Mouse (Mus musculus): Measurements from ENCODE around the gene Lcp1. TPM values are rescaled to one million over a fixed set of nuclear protein-coding genes. Genes with fewer than 3 reads are reported as not detected.

The Lcp1 gene
- polyA plus RNA-seq, 2 experiments, result 13.5 to 34.2 TPM

DNA sequence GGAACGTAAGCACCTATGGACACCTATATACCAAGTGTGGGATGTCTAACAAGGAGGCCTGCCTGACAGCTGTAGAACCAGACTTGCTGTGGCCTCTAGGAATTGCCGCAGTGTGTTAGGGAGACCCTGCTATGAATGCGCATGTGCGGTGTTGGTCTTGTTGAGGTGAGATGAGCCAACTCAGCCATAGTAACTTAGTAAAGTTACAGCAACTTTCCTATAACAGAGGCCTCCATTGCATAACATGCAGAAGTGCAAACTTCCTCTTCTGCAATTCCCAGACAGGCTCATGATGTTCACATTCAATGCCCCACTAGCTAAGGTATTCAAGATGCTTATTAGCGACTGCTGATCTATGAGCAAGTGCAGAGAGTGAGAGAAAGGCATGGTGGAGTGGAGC, 64.6 kb downstream of the Lcp1 start:
- TF ChIP-seq POLR2A (IDR thresholded peaks at IDR 0.05; ENCODE audit: borderline replicate concordance, extremely low read depth, insufficient read depth, insufficient read length), result no peak
- no peak overlapping the region for H3K27ac ChIP-seq (replicated peaks; ENCODE audit: low read depth, low read length)
- no peak for DNase-seq (ENCODE audit: low spot score)
- no peaks in the 10 kb centered on the region for H3K27me3 ChIP-seq (ENCODE audit: control insufficient read depth, insufficient read depth, low read length)
- WGBS, result 87% methylated on average over 5 of the region's 5 CpGs
- no peak overlapping the region for H3K4me3 ChIP-seq (replicated peaks; ENCODE audit: low read length)
- H3K4me2 ChIP-seq (replicated peaks; ENCODE audit: low read depth, low read length, severe bottlenecking), result no peak overlapping the region
- H3K9me3 ChIP-seq (ENCODE audit: control insufficient read depth, low read length), result no peaks in the 10 kb centered on the region
- H3K36me3 ChIP-seq (ENCODE audit: control insufficient read depth, insufficient read depth, low read length), result no peaks in the 10 kb centered on the region
- ATAC-seq (ENCODE audit: low FRiP score, low read depth), result no peak
- no peak overlapping the region for H3K9ac ChIP-seq (ENCODE audit: low read depth, low read length, severe bottlenecking)
- H3K4me1 ChIP-seq (ENCODE audit: control insufficient read depth, insufficient read depth, low read length), result no peaks in the 10 kb centered on the region

GRCm38 (mm10) chr14:75197027-75197426, 66.1 kb downstream of the Lcp1 start:
- H3K4me1 ChIP-seq (ENCODE audit: control insufficient read depth, insufficient read depth, low read length), result no peaks in the 10 kb centered on the region

GRCm38 (mm10) chr14:75197660-75198059, 66.8 kb downstream of the Lcp1 start:
- Histone ChIP-seq H3K9ac (ENCODE audit: low read depth, low read length, severe bottlenecking) (no peak overlapping the region), H3K9me3 (ENCODE audit: control insufficient read depth, low read length) (no peaks in the 10 kb centered on the region), H3K27me3 (ENCODE audit: control insufficient read depth, insufficient read depth, low read length) (no peaks in the 10 kb centered on the region), H3K36me3 (ENCODE audit: control insufficient read depth, insufficient read depth, low read length) (no peaks in the 10 kb centered on the region), H3K4me1 (ENCODE audit: control insufficient read depth, insufficient read depth, low read length) (no peaks in the 10 kb centered on the region), H3K27ac (replicated peaks; ENCODE audit: low read depth, low read length) (no peak overlapping the region), H3K4me2 (replicated peaks; ENCODE audit: low read depth, low read length, severe bottlenecking) (no peak overlapping the region), H3K4me3 (replicated peaks; ENCODE audit: low read length) (no peak overlapping the region)
- TF ChIP-seq POLR2A (IDR thresholded peaks at IDR 0.05; ENCODE audit: borderline replicate concordance, extremely low read depth, insufficient read depth, insufficient read length), result no peak
- 49% methylated on average over 7 of the region's 7 CpGs for WGBS
- no peak for ATAC-seq (ENCODE audit: low FRiP score, low read depth)
- DNase-seq (ENCODE audit: low spot score), result no peak

More at GRCm38 (mm10) chr14:75197027-75197426, 66.1 kb downstream of the Lcp1 start:
- Histone ChIP-seq H3K36me3 (ENCODE audit: control insufficient read depth, insufficient read depth, low read length) (no peaks in the 10 kb centered on the region), H3K9me3 (ENCODE audit: control insufficient read depth, low read length) (no peaks in the 10 kb centered on the region), H3K27me3 (ENCODE audit: control insufficient read depth, insufficient read depth, low read length) (no peaks in the 10 kb centered on the region), H3K9ac (ENCODE audit: low read depth, low read length, severe bottlenecking) (no peak overlapping the region), H3K27ac (replicated peaks; ENCODE audit: low read depth, low read length) (no peak overlapping the region), H3K4me2 (replicated peaks; ENCODE audit: low read depth, low read length, severe bottlenecking) (no peak overlapping the region), H3K4me3 (replicated peaks; ENCODE audit: low read length) (no peak overlapping the region)
- no peak for TF ChIP-seq POLR2A (IDR thresholded peaks at IDR 0.05; ENCODE audit: borderline replicate concordance, extremely low read depth, insufficient read depth, insufficient read length)
- WGBS, result 43% methylated on average over 5 of the region's 5 CpGs
- ATAC-seq (ENCODE audit: low FRiP score, low read depth) (no peak), DNase-seq (ENCODE audit: low spot score) (peak; percentile 72)

GRCm38 (mm10) chr14:75205363-75206051, 74.6 kb downstream of the Lcp1 start:
- Histone ChIP-seq H3K9me3 (ENCODE audit: control insufficient read depth, low read length) (no peaks in the 10 kb centered on the region), H3K4me1 (ENCODE audit: control insufficient read depth, insufficient read depth, low read length) (no peaks in the 10 kb centered on the region; the same call in 1 of the 2 replicates), H3K4me3 (replicated peaks; ENCODE audit: low read length) (no peak overlapping the region), H3K27ac (replicated peaks; ENCODE audit: low read depth, low read length) (no peak overlapping the region), H3K9ac (ENCODE audit: low read depth, low read length, severe bottlenecking) (no peak overlapping the region), H3K4me2 (replicated peaks; ENCODE audit: low read depth, low read length, severe bottlenecking) (no peak overlapping the region), H3K36me3 (ENCODE audit: control insufficient read depth, insufficient read depth, low read length) (no peaks in the 10 kb centered on the region), H3K27me3 (ENCODE audit: control insufficient read depth, insufficient read depth, low read length) (no peaks in the 10 kb centered on the region)
- 62% methylated on average over 6 of the region's 6 CpGs for WGBS
- no peak for TF ChIP-seq POLR2A (IDR thresholded peaks at IDR 0.05; ENCODE audit: borderline replicate concordance, extremely low read depth, insufficient read depth, insufficient read length)
- DNase-seq (ENCODE audit: low spot score), result no peak
- no peak for ATAC-seq (ENCODE audit: low FRiP score, low read depth)

DNA sequence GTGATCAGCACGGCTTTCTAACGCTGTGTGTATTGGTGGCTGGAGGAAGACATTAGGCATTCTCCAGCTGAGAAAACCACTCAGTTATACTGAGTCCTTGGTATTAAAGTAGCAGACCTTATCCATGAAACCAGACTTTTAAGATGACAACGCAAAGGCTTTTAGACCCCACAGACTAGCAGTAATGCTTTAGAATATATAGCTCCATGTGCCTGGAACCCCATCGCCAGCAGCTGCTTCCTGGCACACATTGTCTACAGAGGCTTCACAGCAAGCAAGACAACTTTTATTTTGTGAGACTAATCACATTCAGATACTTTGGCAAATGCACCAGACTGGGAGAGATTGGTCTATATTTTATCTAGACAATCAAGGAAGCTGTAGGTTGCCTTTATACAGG, 75.4 kb downstream of the Lcp1 start:
- no peak for DNase-seq (ENCODE audit: low spot score)
- Histone ChIP-seq H3K9ac (ENCODE audit: low read depth, low read length, severe bottlenecking) (no peak overlapping the region), H3K9me3 (ENCODE audit: control insufficient read depth, low read length) (no peaks in the 10 kb centered on the region), H3K4me1 (ENCODE audit: control insufficient read depth, insufficient read depth, low read length) (no peaks in the 10 kb centered on the region; the same call in 1 of the 2 replicates), H3K36me3 (ENCODE audit: control insufficient read depth, insufficient read depth, low read length) (no peaks in the 10 kb centered on the region), H3K27ac (replicated peaks; ENCODE audit: low read depth, low read length) (no peak overlapping the region), H3K4me2 (replicated peaks; ENCODE audit: low read depth, low read length, severe bottlenecking) (no peak overlapping the region), H3K4me3 (replicated peaks; ENCODE audit: low read length) (no peak overlapping the region), H3K27me3 (ENCODE audit: control insufficient read depth, insufficient read depth, low read length) (no peaks in the 10 kb centered on the region)
- no peak for ATAC-seq (ENCODE audit: low FRiP score, low read depth)
- TF ChIP-seq POLR2A (IDR thresholded peaks at IDR 0.05; ENCODE audit: borderline replicate concordance, extremely low read depth, insufficient read depth, insufficient read length), result no peak
- 87% methylated on average over 4 of the region's 4 CpGs for WGBS
